Mouse (Mus musculus): ENCODE data around the gene Adora2a.

- TF ChIP-seq POLR2A (IDR thresholded peaks at IDR 0.05; ENCODE audit: insufficient read length, low read depth) (no peak), MYOD1 (IDR thresholded peaks at IDR 0.05; ENCODE audit: control insufficient read depth in 1 of 3, insufficient read length in 2 of 3, low read depth in 2 of 3) (no peak), E2F4 (IDR thresholded peaks at IDR 0.05; ENCODE audit: insufficient read depth) (no peak), TCF12 (IDR thresholded peaks at IDR 0.05; ENCODE audit: insufficient read depth, poor library complexity, severe bottlenecking) (no peak), MYOG (IDR thresholded peaks at IDR 0.05; ENCODE audit: control insufficient read depth in 1 of 3, insufficient read depth in 1 of 3, insufficient read length in 2 of 3, low read depth in 2 of 3) (no peak), REST (IDR thresholded peaks at IDR 0.05; ENCODE audit: insufficient read depth, insufficient read length) (no peak), MAX (IDR thresholded peaks at IDR 0.05; ENCODE audit: low read depth) (no peak), POLR2AphosphoS2 (IDR thresholded peaks at IDR 0.05; ENCODE audit: insufficient read length, low read depth) (no peak), USF1 (IDR thresholded peaks at IDR 0.05; ENCODE audit: low read depth) (no peak), SRF (IDR thresholded peaks at IDR 0.05; ENCODE audit: control insufficient read depth, insufficient read length, low read depth) (no peak)
Observed at GRCm38 (mm10) chr10:75341936-75342335, 25.3 kb downstream of the Adora2a start.

Data from myocyte (in vitro differentiated cells).